Mouse (Mus musculus) testis, postnatal 14 days (tissue): ENCODE results near the gene Pde4d.

Experiments used
- DNase-seq: peaks from one replicate; pipeline ENCODE4 v3.0.0; 2021; ENCODE audit warnings: low spot score

Gene Pde4d

GRCm38 (mm10) chr13:109406341-109406740 lies 956.6 kb downstream of the Pde4d start:
- no peak for DNase-seq

GRCm38 (mm10) chr13:109407371-109407770 lies 957.6 kb downstream of the Pde4d start:
- no peak for DNase-seq

GRCm38 (mm10) chr13:109420426-109420825 lies 970.7 kb downstream of the Pde4d start:
- no peak for DNase-seq

DNA sequence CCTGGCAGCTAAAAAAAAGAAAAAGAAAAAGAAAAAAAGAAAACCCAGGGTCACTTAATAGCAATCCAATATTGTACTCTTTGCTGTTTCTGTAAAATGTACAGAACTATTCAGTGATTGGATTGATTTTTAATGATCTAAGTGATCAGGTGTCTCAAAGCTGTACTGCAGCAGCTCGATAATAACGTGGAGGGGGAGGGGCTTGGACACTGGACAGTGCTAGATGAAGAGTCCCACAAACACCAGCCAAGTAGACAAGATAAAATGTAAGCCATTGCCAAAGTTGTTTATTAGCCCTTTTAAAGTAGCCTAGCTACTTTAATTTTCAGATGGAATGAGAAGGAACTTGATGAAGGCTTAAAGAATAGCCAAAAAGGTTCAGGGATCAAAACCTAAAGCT lies 975.2 kb downstream of the Pde4d start:
- no peak for DNase-seq

- no peak for DNase-seq
Measured at GRCm38 (mm10) chr13:109425548-109425947, 975.8 kb downstream of the Pde4d start.

GRCm38 (mm10) chr13:109426058-109426457 lies 976.3 kb downstream of the Pde4d start:
- no peak for DNase-seq

GRCm38 (mm10) chr13:109427541-109427940 lies 977.8 kb downstream of the Pde4d start:
- DNase-seq, result no peak

- DNase-seq, result no peak
Measured at GRCm38 (mm10) chr13:109429544-109429943, 979.8 kb downstream of the Pde4d start.

GRCm38 (mm10) chr13:109437231-109437776 lies 987.6 kb downstream of the Pde4d start:
- DNase-seq, result no peak

GRCm38 (mm10) chr13:109439436-109440161 lies 989.9 kb downstream of the Pde4d start:
- DNase-seq, result no peak

GRCm38 (mm10) chr13:109440331-109440730 lies 990.6 kb downstream of the Pde4d start:
- peak; percentile 46 for DNase-seq

DNA sequence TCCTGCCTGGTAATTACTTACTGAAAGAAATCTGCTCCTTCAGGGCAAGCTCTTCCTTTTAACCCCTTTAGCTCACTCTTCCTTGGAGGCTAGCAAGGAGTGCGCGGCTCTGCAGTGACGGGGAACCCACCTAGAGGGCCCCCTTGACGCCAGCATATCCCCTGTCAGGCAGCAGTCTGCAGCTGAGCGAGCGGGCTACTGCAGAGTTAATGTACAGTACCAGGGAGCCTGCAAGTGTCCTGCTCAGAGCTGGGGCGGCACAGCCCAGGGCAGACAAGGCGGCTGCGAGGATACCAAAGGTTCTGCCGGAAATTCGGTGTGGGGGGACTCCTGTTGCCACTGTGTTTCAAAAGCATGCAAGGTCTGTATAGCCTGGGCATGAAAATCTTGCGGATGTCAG lies 991.1 kb downstream of the Pde4d start:
- peak; percentile 74 for DNase-seq

- DNase-seq, result no peak
Measured at GRCm38 (mm10) chr13:109441401-109441973, 991.7 kb downstream of the Pde4d start.

DNA sequence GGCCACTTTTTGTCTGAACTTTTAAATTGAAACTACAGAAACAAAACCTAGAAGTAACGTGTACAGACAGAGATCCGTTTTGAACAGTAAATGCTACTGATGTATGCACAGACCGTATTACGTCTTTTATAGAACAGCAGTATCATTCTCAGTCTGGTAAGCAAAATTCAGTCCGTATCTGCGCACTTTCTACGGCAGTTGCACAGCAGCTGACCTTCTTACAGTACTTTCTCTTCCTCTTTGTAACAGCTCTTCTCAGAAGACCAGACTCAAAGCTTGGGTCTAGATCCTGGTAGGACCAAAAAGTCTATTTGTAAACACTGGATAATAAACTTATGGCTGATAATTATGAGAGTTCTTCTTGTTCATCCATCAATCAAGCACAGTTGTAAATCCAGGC lies 996.4 kb downstream of the Pde4d start:
- no peak for DNase-seq

DNA sequence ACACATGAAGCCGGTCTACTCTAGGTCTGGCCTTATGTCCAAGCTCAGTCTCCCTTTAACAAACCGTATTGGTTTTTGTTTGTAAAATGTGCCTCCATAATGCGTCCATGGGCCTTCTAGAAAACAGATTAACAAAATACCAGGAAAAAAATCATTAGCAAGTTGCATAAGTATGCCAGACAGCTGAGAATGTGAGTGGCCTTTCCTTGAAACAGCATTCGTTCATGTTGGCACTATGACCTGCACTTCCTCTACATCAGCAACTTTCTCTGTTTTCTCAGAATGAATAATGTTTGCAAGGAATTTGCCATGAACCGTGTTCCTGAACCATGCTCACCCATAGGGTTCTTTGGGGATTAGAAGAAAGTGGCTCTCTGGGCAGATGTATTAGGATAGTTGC lies 998.4 kb downstream of the Pde4d start:
- no peak for DNase-seq

DNA sequence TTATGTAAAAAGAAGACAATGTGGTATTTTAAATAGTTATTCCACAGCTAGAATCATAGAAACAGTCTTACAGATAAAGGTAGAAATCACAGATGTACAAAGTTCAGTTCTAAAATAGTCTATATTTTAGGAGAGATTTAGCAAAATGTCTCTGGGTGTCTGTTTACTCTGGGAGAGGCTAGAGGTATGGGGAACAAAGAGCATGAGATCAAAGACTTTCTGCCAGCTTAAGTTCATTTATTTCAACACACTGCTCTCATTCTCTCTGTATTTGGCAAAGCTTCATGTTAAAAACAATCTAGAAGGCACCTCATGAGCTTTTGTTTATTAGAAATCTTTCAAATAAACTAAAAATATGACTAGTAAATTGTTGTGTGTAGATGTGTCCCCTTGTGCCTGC lies 1024.6 kb downstream of the Pde4d start:
- DNase-seq, result no peak

DNA sequence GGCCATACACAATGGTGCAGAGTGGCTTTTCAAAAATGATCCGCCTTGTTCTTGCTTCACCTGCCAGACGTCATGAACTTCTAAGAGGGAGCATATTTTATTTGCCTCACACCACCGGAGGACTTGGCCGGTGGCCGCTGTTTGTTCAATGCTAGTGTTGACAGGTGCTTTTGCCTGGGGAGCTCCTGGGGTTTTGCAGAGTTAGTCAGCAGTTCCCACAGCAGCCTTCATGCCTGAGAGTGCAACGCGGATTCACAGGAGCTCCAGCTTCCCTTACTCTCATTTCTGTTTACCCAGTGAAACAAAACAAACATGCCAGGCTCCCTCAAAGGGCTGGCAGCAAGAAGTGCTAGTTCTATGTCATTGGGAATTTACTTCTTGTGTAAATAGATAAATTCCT lies 1031.7 kb downstream of the Pde4d start:
- no peak for DNase-seq

DNA sequence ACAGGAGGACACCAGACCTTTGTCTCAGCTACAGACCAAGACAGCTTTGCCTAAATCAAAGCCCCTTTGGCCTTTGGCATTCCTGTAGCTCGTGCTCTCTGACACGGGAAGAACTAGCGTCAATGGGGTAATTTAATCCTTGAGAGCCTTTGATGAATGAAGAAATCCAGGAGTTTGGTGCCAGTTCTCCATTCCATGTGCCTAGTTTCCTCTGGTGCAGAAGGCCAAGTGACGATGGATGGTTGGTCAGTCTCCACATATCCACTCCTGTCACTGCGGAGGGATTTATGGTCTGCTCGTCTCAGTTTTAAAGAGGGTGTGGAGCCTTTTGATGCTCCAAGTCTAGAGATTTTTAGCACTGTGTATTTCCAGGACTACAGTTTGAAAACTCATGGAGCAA lies 1036.4 kb downstream of the Pde4d start:
- no peak for DNase-seq

GRCm38 (mm10) chr13:109487378-109487777 lies 1037.6 kb downstream of the Pde4d start:
- DNase-seq, result peak; percentile 5

DNA sequence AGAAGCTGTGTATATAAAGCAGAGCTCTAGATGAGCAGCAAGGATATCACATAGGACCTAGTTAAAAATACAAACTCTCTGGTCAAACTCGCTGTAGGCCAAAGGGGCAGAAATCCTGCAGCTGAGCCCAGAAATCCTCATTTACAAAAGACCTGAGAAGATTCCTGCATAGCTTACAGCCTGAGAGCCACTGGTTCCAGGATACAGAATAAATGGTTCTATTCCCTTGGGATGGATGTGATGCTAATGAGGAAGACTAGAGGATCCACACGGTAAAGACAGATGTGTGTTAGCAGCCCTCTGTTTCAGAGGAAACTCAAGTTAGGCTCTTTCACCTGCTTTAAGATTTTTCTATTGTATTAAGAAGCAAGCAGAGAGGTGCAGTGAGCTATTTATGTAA lies 1041.1 kb downstream of the Pde4d start:
- DNase-seq, result no peak

- DNase-seq, result no peak
Measured at GRCm38 (mm10) chr13:109491829-109492228, 1042.1 kb downstream of the Pde4d start.

- no peak for DNase-seq
Measured at GRCm38 (mm10) chr13:109500336-109500735, 1050.6 kb downstream of the Pde4d start.

GRCm38 (mm10) chr13:109502796-109503195 lies 1053.0 kb downstream of the Pde4d start:
- DNase-seq, result no peak

GRCm38 (mm10) chr13:109506754-109507153 lies 1057.0 kb downstream of the Pde4d start:
- DNase-seq, result no peak
